Mouse (Mus musculus) embryonic fibroblast, embryonic 13.5 days (primary cell): ENCODE measurements at regions not wholly inside any gene's neighbourhood (a gene's known extent, or its start where the extent isn't known, plus 50 kb on each side); places are given as distances from the start of the nearest gene placed in this dataset.

Experiments
- H3K27ac ChIP-seq: 2 replicates; pipeline ENCODE4 v1.5.1; 2012; ENCODE audit warnings: low read length, control low read depth, inconsistent platforms; ENCODE audit not compliant: insufficient read depth
- H3K4me1 ChIP-seq: 2 replicates; pipeline ENCODE4 v1.6.1; 2011; ENCODE audit warnings: low read length; ENCODE audit not compliant: control insufficient read depth, insufficient read depth
- H3K4me3 ChIP-seq: 2 replicates; pipeline ENCODE4 v1.5.1; 2011; ENCODE audit warnings: mild to moderate bottlenecking, control low read depth, low read length; ENCODE audit not compliant: insufficient read depth
- CTCF ChIP-seq: IDR thresholded peaks from 2 replicates; pipeline ENCODE4 v1.5.1; 2011; ENCODE audit warnings: mild to moderate bottlenecking, control low read depth, low read length, moderate library complexity, borderline replicate concordance; ENCODE audit not compliant: insufficient read depth
- POLR2A ChIP-seq: IDR thresholded peaks from 2 replicates; pipeline ENCODE4 v1.6.1; 2011; ENCODE audit warnings: low read depth, mild to moderate bottlenecking, control low read depth, low read length, moderate library complexity

GRCm38 (mm10) chr3:136611682-136612081 is 58.2 kb upstream of the Ppp3ca start:
- Histone ChIP-seq H3K27ac (no peak overlapping the region), H3K4me3 (no peak overlapping the region), H3K4me1 (no peaks in the 10 kb centered on the region)
- TF ChIP-seq POLR2A (no peak), CTCF (no peak)

GRCm38 (mm10) chr3:136610556-136610924 is 59.4 kb upstream of the Ppp3ca start:
- H3K27ac ChIP-seq, result no peak overlapping the region
- H3K4me3 ChIP-seq, result no peak overlapping the region
- TF ChIP-seq POLR2A (no peak), CTCF (no peak)
- no peaks in the 10 kb centered on the region for H3K4me1 ChIP-seq

GRCm38 (mm10) chr3:136609855-136610555 is 59.9 kb upstream of the Ppp3ca start:
- H3K4me1 ChIP-seq, result no peaks in the 10 kb centered on the region
- no peak overlapping the region for H3K4me3 ChIP-seq
- no peak overlapping the region for H3K27ac ChIP-seq
- TF ChIP-seq CTCF (no peak), POLR2A (no peak)

- TF ChIP-seq POLR2A (no peak), CTCF (no peak)
- Histone ChIP-seq H3K4me1 (no peaks in the 10 kb centered on the region), H3K4me3 (no peak overlapping the region), H3K27ac (no peak overlapping the region)
Observed at GRCm38 (mm10) chr3:136601706-136602105, 68.2 kb upstream of the Ppp3ca start.

- H3K4me1 ChIP-seq, result peaks cover 3% of the 10 kb centered on the region
- H3K4me3 ChIP-seq, result no peak overlapping the region
- TF ChIP-seq CTCF (no peak), POLR2A (no peak)
- no peak overlapping the region for H3K27ac ChIP-seq
Observed at GRCm38 (mm10) chr3:136583937-136584336, 86.0 kb upstream of the Ppp3ca start.

GRCm38 (mm10) chr3:136578016-136578415 is 91.9 kb upstream of the Ppp3ca start:
- Histone ChIP-seq H3K4me3 (no peak overlapping the region), H3K4me1 (peaks cover 7% of the 10 kb centered on the region), H3K27ac (no peak overlapping the region; the same call in 1 of the 2 replicates)
- TF ChIP-seq CTCF (no peak), POLR2A (no peak)

GRCm38 (mm10) chr3:136570517-136570916 is 99.4 kb upstream of the Ppp3ca start:
- TF ChIP-seq POLR2A, result no peak
- no peak for TF ChIP-seq CTCF
- peaks cover 5% of the 10 kb centered on the region for H3K4me1 ChIP-seq

GRCm38 (mm10) chr3:136556488-136556887 is 113.4 kb upstream of the Ppp3ca start:
- no peak overlapping the region for H3K4me3 ChIP-seq
- no peaks in the 10 kb centered on the region for H3K4me1 ChIP-seq
- no peak overlapping the region for H3K27ac ChIP-seq
- no peak for TF ChIP-seq CTCF
- no peak for TF ChIP-seq POLR2A

More at GRCm38 (mm10) chr3:136570517-136570916, 99.4 kb upstream of the Ppp3ca start:
- H3K27ac ChIP-seq, result no peak overlapping the region
- no peak overlapping the region for H3K4me3 ChIP-seq

- Histone ChIP-seq H3K4me3 (no peak overlapping the region), H3K27ac (no peak overlapping the region), H3K4me1 (no peaks in the 10 kb centered on the region)
- no peak for TF ChIP-seq POLR2A
- TF ChIP-seq CTCF, result no peak
Observed at GRCm38 (mm10) chr3:136549471-136549870, 120.5 kb upstream of the Ppp3ca start.

- Histone ChIP-seq H3K4me3 (no peak overlapping the region), H3K27ac (no peak overlapping the region), H3K4me1 (no peaks in the 10 kb centered on the region)
- no peak for TF ChIP-seq CTCF
- TF ChIP-seq POLR2A, result no peak
Observed at GRCm38 (mm10) chr3:136531604-136532003, 138.3 kb upstream of the Ppp3ca start.

GRCm38 (mm10) chr3:136508575-136508974 is 161.3 kb upstream of the Ppp3ca start:
- H3K4me1 ChIP-seq, result no peaks in the 10 kb centered on the region
- TF ChIP-seq CTCF (no peak), POLR2A (no peak)
- no peak overlapping the region for H3K4me3 ChIP-seq
- no peak overlapping the region for H3K27ac ChIP-seq
